Mouse (Mus musculus): ENCODE data around the gene Lum.

The Lum gene

DNA sequence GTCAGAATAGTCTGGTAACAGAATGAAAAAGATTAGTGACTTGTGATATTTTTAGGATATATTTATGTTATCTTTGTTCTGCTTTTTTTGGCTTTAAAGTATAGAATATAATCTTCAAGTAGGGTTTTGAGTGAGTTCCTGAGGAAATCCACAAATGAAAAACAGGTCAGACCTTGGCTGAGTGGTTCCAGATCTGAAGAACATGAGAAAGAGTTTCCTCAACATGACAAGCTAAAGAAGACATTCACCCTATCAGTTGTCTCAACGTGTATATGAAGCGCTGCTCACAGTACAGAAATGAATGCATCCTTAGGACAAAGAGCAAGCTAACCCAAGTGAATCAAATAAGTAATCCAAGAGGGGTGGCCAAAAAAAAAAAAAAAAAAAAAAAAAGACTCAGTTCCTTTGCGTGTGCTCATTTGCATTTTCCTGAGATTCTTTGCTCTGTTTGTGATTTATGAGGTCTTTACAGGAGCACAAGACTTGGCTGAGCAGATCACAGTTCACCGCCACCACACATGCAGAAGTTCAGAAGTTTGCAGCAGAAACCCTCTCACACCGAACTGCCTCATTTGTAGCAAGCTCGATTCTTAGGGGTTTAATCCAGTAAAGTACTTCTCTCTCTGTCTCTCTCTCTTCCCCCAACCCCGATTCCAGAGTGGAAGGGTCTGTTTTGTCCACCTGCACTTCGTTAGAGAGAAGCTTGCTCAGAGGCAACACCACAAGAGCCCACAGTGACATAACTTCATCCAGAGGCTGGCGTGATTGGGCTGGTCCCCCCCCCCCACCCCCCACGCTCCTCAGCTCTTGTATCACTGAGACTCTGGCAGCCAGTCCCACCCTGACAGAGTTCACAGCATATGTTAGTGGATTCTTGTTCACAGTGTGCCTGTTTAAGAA lies at the start of gene Lum:
Gene Lum (plus strand): TSS at position 172 of the 900 bp plus-strand sequence.
- no peak for DNase-seq

- DNase-seq = no peak
Measured at GRCm38 (mm10) chr10:97523366-97523765, 41.6 kb upstream of the Lum start.

GRCm38 (mm10) chr10:97535697-97536096 lies 29.2 kb upstream of the Lum start:
- no peak for DNase-seq

DNA sequence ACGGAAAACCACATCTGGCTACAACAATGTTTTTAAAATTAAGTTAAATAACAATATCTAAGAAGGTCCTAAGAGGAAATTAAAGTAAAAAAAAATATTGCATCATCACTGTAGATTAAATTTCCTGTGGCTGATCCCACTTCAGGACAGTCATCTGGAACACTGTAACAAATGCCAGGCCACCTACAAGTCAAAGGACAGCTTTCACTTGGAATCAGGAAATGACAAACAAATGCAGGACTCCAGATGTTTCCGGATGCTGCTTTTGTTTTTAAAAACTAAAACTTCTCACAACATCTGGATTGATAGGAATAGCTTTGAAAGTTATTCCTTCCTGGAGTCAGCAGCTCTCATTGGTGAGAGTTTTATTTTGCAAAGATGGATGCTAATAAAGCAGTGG lies 28.0 kb upstream of the Lum start:
- no peak for DNase-seq

DNA sequence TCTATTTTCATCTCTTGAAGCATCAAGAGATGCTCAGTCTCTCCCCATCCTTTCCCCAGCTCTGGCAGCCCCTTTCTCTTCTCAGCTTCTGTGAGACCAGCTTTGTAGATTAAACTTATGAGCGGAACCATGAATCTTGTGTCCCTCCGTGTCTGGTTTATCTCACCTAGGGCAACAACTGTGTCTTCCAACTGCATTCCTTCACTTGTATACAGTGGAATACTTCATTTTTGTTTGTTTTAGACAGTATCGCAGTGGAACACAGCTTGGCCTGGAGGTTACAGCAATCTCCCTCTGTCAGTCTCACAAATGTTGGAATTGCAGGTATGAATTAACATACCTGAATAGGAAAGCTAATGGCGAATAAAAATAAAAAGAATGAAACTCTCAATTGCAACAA lies 26.7 kb upstream of the Lum start:
- DNase-seq = no peak

- no peak for DNase-seq
Measured at GRCm38 (mm10) chr10:97547740-97548139, 17.2 kb upstream of the Lum start.

DNA sequence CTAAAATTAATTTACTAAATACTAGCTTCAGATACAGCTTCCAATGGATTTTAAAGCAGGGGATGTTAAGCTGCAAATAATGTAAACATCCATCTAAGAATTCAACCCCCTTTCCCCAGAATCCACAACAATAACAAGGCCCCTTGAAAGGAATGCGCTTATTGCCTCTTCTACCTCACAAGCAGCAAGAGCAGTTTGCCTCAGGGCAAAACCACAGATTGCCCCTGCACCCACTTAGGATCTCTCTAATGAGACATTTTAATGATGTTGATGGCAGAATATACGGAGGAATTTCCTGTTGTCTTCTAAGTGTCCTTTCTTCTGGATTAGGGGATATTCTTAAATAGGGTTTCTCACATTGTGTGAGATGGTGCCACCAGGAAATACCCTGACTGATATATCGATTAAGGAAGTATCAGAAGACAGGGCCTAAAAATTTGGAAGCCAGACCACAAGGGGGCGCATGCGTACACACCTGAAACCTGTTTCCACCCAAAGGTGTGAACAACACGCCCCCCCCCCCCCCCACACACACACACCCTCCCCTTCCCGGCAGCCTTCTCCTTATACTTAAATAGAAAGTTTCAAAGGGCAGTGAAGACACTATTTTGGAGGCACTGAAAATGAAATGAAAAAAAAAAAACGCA lies 2.7 kb downstream of the Lum start:
- DNase-seq = no peak

DNA sequence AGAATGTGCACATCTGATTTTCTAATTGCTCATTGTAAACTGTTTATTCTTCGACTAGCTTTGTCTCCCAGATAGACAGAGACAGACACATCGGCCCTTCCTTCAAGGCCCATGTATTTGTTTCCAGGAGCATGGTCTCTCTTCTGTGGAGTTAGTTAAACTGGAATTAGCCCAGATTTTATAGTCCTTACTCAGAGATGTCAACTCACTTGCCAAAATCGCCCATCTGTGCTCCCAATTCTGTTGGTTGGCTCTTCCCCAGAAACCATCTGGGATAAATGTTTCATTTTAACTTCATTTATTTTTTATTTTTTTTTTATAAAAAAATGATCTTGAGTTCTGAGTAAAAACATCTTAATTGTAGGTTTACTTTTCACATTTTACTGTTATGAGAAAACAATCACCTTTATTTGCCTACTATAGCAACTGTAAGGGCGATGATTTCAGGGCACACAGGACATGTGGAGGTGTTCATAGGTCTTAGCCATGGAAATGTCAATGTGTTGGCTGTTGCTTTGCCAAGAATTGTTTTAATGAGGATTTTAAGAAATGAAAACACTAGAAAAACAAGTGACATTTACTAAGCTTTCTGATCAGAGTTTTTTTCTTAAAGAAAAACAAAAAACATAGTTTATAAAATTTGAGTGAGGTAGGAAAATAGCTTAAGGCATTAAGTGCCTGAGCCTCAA lies 17.8 kb downstream of the Lum start:
- no peak for DNase-seq

GRCm38 (mm10) chr10:97584176-97584575 lies 19.2 kb downstream of the Lum start:
- DNase-seq = no peak

- DNase-seq = no peak
Measured at GRCm38 (mm10) chr10:97587159-97587558, 22.2 kb downstream of the Lum start.

- no peak for DNase-seq
Measured at GRCm38 (mm10) chr10:97589574-97589973, 24.6 kb downstream of the Lum start.

GRCm38 (mm10) chr10:97591036-97591435 lies 26.1 kb downstream of the Lum start:
- no peak for DNase-seq

GRCm38 (mm10) chr10:97591685-97592084 lies 26.8 kb downstream of the Lum start:
- no peak for DNase-seq

GRCm38 (mm10) chr10:97595680-97596079 lies 30.8 kb downstream of the Lum start:
- DNase-seq = no peak

GRCm38 (mm10) chr10:97601744-97602143 lies 36.8 kb downstream of the Lum start:
- DNase-seq = no peak

- DNase-seq = no peak
Measured at GRCm38 (mm10) chr10:97603256-97603655, 38.3 kb downstream of the Lum start.

DNA sequence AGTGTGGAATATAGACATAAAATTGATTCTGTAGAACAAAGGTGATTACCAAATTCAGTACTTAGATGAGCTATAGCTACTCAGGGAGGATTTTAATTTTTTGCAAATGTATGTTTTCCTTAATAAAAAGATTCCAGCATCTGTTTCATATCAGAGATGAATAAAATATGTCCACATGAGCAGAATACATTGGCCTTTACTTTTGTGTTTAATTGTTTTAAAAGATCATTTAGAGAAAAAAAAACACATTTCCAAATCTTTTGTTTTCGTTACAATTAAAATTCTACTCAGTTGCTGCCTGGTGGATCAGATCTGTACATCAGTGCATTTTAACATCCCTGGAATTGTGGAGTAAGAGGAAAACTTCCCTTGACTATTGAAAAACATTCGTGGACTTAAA lies 41.7 kb downstream of the Lum start, which contains the start of gene Kera:
Gene Kera (plus strand): TSS at position 301 of the 400 bp plus-strand sequence.
- DNase-seq = no peak
